Mouse (Mus musculus): ENCODE measurements at regions not wholly inside any gene's neighbourhood (a gene's known extent, or its start where the extent isn't known, plus 50 kb on each side); places are given as distances from the start of the nearest gene placed in this dataset.

- no peak for DNase-seq (ENCODE audit: low read depth, low spot score)
Observed at GRCm38 (mm10) chr14:80244640-80245302, 260.9 kb downstream of the Olfm4 start.

GRCm38 (mm10) chr14:80247575-80247974 lies 263.7 kb downstream of the Olfm4 start:
- no peak for DNase-seq (ENCODE audit: low read depth, low spot score)

GRCm38 (mm10) chr14:80249882-80250281 lies 266.0 kb downstream of the Olfm4 start:
- no peak for DNase-seq (ENCODE audit: low read depth, low spot score)

- DNase-seq (ENCODE audit: low read depth, low spot score) = peak; percentile 62
Observed at GRCm38 (mm10) chr14:80257086-80257485, 273.2 kb downstream of the Olfm4 start.

GRCm38 (mm10) chr14:80263173-80263572 lies 279.3 kb downstream of the Olfm4 start:
- DNase-seq (ENCODE audit: low read depth, low spot score) = no peak

- no peak for DNase-seq (ENCODE audit: low read depth, low spot score)
Observed at GRCm38 (mm10) chr14:80265081-80265480, 281.2 kb downstream of the Olfm4 start.

- peak; percentile 82 for DNase-seq (ENCODE audit: low read depth, low spot score)
Observed at GRCm38 (mm10) chr14:80269179-80269951, 285.5 kb downstream of the Olfm4 start.

- no peak for DNase-seq (ENCODE audit: low read depth, low spot score)
Observed at GRCm38 (mm10) chr14:80270063-80270462, 286.2 kb downstream of the Olfm4 start.

GRCm38 (mm10) chr14:80280188-80280587 lies 296.3 kb downstream of the Olfm4 start:
- no peak for DNase-seq (ENCODE audit: low read depth, low spot score)

GRCm38 (mm10) chr14:80283726-80284125 lies 299.8 kb downstream of the Olfm4 start:
- DNase-seq (ENCODE audit: low read depth, low spot score) = no peak

- DNase-seq (ENCODE audit: low read depth, low spot score) = no peak
Observed at GRCm38 (mm10) chr14:80291360-80291759, 307.5 kb downstream of the Olfm4 start.

- DNase-seq (ENCODE audit: low read depth, low spot score) = no peak
Observed at GRCm38 (mm10) chr14:80293378-80293777, 309.5 kb downstream of the Olfm4 start.

GRCm38 (mm10) chr14:80329651-80330050 lies 345.8 kb downstream of the Olfm4 start:
- peak; percentile 2 for DNase-seq (ENCODE audit: low read depth, low spot score)

GRCm38 (mm10) chr14:80362024-80362622 lies 378.2 kb downstream of the Olfm4 start:
- no peak for DNase-seq (ENCODE audit: low read depth, low spot score)

- no peak for DNase-seq (ENCODE audit: low read depth, low spot score)
Observed at GRCm38 (mm10) chr14:80369448-80370153, 385.7 kb downstream of the Olfm4 start.

- DNase-seq (ENCODE audit: low read depth, low spot score) = no peak
Observed at GRCm38 (mm10) chr14:80374290-80374689, 390.4 kb downstream of the Olfm4 start.

GRCm38 (mm10) chr14:80377064-80377463 lies 393.2 kb downstream of the Olfm4 start:
- no peak for DNase-seq (ENCODE audit: low read depth, low spot score)

GRCm38 (mm10) chr14:80391418-80391817 lies 407.5 kb downstream of the Olfm4 start:
- DNase-seq (ENCODE audit: low read depth, low spot score) = no peak

- no peak for DNase-seq (ENCODE audit: low read depth, low spot score)
Observed at GRCm38 (mm10) chr14:80408317-80408716, 424.4 kb downstream of the Olfm4 start.

- DNase-seq (ENCODE audit: low read depth, low spot score) = no peak
Observed at GRCm38 (mm10) chr14:80418810-80419325, 435.0 kb downstream of the Olfm4 start.

GRCm38 (mm10) chr14:80443820-80444219 lies 459.9 kb downstream of the Olfm4 start:
- DNase-seq (ENCODE audit: low read depth, low spot score) = no peak

GRCm38 (mm10) chr14:80471470-80471869 lies 487.6 kb downstream of the Olfm4 start:
- DNase-seq (ENCODE audit: low read depth, low spot score) = no peak

All from mesoderm, embryonic 11.5 days (tissue).